Mouse (Mus musculus): ENCODE measurements at regions not wholly inside any gene's neighbourhood (a gene's known extent, or its start where the extent isn't known, plus 50 kb on each side); places are given as distances from the start of the nearest gene placed in this dataset.

DNA sequence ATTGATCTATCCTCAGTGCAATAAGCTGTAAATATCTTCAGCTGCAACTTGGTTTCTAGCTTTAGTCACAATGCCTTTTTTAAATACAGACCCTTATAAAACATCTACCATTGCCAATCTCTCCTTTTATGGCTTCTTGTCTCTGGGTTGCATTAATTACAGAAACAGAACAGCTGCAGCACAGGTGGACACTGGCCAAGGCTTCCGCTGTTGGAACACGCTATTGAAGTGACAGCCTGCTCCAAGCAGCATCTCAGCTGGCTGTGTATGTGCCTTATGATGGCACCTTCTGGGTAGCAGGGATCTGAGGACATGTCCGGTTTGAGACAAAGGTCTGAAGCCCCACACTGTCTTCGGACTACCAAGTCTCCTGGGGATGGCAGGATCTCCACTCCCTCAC lies 207.1 kb upstream of the Plpp4 start:
- no peak for DNase-seq (ENCODE audit: low read depth, low spot score)

DNA sequence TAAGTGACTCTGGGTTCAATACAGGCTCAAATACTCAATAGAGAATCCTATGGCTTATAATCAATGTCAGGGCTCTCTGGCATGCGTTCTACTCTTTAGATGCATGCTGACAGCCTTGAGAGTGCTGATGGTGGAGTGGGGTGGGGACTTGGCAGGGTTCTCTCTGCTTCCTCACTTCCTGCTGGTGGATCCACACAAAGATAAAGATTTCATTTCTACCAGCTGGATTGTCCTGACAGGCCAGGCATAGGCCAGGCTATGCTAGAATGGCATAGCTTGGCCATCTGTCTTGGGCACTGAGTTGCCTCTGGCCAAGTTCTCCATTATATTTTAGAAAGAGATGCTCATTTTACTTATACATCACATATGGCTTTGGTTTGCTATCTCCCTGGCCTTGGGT lies 206.2 kb upstream of the Plpp4 start:
- DNase-seq (ENCODE audit: low read depth, low spot score), result no peak

DNA sequence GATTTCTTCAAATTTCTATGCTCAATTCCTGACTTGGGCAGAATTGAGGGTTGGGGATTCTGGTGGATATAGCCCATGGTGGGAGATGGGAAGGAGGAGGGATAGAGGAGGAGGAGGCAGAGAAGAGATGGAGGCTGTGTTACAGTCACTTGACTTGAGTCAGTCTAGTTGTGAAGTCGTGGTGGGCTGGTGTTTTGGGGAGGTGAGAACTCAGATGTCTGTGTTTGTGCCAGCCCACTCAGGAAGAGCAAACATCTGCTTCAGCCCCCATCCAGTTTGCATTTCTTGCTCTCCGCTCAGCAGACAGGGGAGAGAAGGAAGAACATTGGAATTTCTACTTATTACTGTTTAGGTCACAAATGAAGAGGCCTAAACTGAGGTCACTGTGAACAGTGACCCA lies 189.9 kb upstream of the Plpp4 start:
- DNase-seq (ENCODE audit: low read depth, low spot score), result no peak

DNA sequence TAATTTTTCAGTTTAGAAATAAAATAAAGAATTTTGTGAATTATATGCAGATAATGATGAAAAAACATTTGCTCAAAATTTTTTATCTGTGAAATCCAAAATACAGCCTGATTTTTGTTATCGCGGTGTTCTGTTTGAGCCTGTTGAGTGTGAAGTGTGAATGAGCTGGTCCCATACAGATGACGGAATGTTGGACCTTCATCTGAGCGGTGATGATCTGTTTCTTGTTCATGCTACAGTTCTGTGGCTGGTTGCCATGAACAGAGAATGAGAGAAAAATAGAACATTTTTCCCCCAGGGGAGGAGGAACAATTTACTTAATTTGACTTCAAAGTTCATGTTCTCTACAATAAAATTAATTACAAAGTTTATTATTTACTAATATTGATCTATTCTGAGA lies 188.7 kb upstream of the Plpp4 start:
- no peak for DNase-seq (ENCODE audit: low read depth, low spot score)

DNA sequence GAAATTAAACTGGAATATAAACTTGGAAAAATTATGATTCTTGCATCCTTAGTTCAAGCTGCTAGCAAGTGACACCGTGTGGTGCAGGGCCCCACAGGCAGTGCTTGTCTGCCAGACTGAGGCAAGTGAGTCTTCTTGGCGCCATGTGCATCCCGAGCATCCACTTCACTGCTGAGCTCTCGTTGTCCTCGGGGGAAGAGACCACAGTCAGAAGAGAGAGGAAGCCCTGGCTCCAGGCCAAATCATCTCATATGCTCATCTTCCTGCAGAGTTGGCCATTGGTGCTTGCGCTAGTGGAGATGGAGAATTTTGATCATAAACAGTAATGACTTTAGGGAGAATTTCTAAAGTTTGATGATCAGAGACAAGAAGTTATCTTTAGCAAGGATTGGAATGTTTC lies 177.0 kb upstream of the Plpp4 start:
- DNase-seq (ENCODE audit: low read depth, low spot score), result no peak

DNA sequence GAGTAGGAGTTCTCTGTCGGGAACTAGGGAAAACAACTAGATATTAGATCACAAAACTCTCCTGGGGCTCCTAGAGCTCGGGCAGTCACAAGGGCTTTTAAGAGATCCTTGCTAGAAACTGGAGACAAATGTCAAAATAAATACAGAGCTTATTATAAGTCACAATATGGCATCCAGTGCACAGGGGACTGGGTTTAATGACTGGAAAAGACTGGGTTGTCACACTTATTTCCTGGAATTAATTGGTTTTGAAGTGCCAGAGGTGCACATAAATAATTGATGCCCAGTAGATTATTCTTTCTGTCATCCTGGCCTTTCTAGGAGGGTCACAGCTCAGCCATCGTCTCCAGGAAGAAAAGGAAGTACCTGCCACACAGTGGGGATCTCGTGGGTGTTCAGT lies 165.4 kb upstream of the Plpp4 start:
- DNase-seq (ENCODE audit: low read depth, low spot score), result no peak

DNA sequence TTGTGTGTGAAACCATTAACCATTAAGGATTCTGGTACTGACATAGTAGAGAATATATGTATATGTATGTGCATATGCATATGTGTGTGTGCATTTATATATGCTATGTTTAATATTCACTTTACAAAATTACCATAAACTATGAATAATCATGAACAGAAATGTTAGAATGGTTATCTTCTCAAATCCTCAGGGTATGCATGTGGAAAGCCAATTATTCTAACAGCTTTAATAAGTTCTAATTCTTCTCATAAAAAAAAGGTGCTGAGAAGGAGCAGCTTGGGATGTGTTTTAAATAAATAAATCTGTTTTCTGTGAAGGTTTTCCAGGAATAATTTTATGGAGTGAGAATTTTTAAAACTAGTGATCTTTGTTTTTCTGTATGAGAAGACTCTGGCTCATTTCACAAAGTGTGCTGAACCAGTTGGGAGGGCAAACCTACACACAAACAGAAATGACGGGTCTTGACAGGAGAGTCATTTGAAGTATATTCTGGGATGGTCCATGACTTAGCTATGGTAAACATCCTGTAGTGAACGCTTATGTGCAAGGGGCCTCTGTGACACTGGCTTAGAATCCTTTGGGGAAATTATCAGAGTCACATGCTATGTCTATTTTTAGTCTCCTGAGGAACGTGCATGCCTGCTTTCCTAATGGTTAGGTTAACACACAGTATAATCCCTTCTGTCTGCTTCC lies 160.3 kb upstream of the Plpp4 start:
- no peak for DNase-seq (ENCODE audit: low read depth, low spot score)

DNA sequence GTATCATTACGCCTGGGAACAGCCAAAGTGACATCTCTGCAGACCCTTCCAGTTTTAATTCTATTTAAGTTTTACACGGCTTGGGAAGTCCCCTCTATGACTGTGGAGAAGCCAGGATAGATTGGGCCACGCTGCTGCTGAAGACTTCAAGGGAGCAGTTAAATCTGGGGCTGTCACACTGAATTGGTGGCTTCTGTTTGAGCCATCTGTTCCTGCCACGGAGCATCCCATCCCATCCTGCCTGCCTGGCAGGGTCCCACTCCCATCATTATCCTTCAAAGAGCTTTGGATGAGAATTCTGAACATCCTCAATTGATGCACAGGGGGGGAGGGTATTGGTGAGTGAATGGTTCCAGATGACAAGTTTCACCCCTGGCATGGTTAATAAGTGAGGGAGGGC lies 154.4 kb upstream of the Plpp4 start:
- DNase-seq (ENCODE audit: low read depth, low spot score), result no peak

DNA sequence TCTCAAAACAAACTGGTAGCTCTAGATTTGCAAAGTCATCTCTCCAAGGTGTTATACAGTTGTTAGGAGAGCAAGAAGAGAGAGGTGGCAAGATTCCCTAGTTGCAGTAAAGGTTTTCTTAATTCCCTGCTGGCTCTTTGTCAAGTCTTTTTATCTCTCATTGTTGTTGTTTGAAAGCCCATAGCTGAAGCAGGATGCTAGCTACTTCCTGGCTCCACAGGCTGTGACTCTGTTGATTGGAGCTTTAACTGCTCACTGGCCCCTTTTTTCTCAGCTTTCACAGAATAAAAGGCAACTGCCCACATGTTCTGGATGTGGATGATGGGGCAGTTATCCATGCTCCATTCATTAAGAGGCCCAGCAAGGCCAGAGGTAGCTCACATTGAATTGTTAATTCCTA lies 122.7 kb upstream of the Plpp4 start:
- no peak for DNase-seq (ENCODE audit: low read depth, low spot score)

DNA sequence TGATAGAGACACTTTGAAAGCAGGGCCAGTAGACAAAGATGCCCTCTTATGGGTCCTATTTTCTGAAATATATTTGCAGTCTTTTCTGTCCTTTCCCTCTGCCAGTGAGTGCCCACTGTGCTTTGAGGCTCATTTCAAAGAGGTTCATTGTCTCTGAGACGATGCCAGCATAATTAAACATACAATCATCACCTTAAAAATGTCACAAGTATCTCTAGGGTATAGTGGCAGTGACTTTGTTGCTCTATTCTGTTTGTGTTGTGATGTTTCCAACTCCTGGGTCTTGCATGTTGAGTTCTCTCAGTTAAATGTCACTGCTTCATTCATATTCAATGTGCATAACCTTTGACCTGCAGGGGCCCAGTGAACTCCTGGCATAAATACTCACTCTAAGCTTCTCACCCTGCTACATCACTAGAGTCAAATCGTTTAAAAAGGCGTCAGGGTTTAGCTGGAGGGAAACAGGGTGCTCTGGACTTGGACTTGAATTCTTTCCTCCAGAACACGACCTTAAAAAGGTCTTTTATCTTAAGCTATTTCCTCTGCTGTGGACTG lies 122.1 kb upstream of the Plpp4 start:
- DNase-seq (ENCODE audit: low read depth, low spot score), result no peak

DNA sequence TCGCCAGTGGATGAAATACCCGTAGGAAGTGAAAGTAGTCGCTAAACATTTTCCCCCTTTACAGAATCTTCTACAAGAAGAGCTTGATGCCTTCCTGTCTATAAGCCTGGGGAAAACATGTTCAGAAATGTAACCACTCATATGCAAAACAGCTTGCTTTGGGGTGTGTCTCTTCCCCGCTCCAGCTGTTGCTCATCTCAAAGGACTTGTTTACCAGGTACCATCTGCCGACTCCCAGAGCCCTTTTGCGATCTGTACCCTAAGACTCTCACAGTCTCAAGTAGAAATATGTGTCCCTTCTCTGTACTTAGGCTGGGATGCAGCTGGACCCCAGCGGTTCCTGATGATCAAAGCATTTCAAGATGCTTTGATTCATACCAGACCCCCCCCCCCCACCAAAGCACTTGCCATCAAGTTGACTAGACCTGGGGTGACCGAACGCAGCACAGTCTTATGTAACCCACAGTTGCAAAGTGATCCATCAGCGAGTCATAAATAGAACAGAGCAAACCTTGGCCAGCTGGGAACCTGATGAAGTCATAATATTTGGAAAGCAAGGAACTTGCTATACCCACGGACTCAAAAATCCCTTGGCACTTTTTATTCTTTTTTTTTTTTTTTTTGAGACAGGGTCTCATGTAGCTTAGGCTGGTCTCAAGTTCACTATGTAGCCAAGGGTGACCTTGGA lies 119.4 kb upstream of the Plpp4 start:
- DNase-seq (ENCODE audit: low read depth, low spot score), result no peak

DNA sequence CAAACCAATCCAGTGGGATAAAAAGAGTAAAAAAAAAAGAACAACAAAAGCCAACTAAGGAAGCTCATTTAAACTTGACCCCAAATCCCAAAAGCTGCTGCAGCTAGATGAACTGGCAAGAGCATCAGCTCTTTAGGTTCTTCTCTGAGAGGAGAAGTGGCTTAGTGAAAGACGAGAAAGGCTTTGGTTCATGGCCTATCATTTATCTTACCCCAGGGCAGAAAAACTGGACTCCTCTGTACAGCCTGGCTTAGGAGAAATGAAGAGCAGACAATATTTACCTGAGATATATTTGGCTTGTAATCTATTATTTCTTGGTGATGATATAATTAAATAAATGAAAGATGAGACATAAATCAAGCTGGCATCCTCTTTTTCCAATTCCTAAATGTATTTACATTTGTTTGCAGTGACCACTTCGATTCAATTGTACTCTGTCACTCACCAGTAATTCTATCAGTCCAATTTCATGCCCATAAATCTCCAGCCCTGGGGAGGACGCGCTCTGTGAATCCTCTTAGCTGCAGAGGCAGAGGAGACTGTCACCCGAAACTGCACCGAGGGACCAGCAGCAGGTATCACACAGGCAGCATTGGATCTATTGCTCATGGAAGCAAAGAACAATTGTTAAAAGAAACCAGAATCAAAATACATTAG lies 114.8 kb upstream of the Plpp4 start:
- DNase-seq (ENCODE audit: low read depth, low spot score), result no peak

DNA sequence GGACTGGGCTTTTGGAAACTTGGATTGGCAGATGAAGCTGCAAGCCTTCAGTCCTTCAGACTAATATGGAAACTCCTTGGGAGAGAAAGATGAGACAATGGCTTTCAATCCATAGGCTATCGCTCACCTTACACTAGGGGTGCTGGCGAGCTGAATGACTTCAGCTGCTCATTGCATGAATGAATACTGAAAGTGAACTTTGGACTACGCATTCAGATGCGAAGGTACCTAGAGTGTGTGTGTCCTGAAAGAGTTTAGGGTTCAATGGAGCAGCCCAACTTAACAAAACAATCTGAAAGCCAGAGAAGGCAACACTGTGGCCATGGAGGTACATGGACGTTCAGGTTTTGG lies 114.3 kb upstream of the Plpp4 start:
- DNase-seq (ENCODE audit: low read depth, low spot score), result no peak

DNA sequence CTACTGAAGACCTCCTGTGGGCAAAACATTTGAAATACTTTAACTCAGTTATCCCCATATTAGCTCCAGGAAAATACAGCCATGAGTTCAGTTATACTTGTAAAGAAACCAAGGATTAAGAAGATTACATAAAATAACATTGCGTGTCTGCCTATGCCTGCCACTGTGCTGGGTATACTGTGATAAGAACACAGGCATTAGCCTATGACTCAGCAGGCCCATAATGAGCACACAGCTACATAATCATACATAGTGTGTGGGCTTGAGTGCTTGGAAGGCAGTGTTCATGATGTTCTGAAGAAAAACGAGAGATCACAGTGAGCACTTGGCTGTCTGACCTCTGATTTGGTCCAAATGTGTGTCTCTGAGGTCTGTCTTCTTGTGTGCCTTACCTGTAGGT lies 101.3 kb upstream of the Plpp4 start:
- DNase-seq (ENCODE audit: low read depth, low spot score), result no peak

DNA sequence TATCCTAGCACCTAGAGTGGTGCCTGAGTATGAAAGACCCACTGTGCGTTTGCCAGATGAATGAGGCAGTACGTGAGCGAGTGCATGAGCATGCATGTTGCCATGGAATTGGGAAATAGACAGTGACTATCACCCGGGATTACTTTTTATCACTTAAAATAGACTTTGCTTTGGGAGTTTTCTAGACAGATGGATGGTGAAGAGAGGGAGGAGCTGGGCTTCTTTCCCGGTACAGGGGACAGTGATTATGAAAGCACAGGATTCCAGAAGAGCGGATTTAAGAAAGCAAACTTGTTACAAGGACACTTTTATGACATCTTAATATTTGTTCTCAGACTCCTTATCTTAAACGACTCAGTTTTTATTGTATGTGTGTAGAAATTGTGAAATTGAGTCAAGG lies 86.9 kb upstream of the Plpp4 start:
- no peak for DNase-seq (ENCODE audit: low read depth, low spot score)

DNA sequence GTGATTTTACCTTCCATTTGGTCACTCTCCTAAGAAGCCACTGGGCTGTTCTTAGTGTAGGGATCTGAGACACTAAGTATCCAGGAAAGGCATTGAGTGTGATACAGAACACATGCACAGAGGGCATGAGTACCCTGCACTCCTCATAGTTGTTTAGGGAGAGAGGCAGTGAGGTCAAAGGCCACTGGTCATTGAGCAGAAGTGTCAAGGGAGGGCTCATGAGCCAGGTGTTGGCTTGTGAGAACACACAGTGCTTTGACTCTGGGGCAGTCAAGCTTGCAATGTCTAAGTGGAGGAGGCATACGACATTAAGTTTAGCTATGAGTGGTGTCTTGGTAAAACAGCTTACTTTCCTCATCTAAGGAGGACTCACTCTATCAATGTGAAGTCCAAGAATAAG lies 65.9 kb upstream of the Plpp4 start:
- DNase-seq (ENCODE audit: low read depth, low spot score), result no peak

DNA sequence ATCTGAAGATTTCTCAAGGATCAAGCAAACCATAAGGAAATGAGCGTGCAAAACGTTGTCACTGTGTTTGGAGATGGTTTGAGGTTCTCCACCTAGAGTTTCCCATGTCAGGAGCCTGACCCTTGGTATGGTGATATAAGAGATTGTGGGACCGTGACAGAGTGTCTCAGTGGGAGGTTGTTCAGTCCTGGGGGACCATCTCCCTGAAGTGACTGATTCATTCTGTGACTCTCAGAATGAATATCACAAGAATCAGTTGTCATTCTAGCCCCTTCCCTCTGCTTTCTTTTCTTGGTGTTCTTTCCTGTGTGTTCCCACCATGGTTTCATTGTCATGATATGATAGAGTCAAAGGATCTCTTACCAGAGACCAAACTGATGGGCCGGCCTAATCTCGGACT lies 49.8 kb upstream of the Plpp4 start:
- DNase-seq (ENCODE audit: low read depth, low spot score), result no peak
